Mouse (Mus musculus) cerebellum, adult 9-10 months (tissue): ENCODE results near the gene Napepld.
"Not testable (repeated sequence)": the region's sequence is repeated elsewhere in the genome, so short reads cannot be mapped to it uniquely, and the experiment has no call there.

Experiments used
- DNase-seq: peaks from one replicate; pipeline ENCODE4 v3.0.0; 2022

Napepld gene

DNA sequence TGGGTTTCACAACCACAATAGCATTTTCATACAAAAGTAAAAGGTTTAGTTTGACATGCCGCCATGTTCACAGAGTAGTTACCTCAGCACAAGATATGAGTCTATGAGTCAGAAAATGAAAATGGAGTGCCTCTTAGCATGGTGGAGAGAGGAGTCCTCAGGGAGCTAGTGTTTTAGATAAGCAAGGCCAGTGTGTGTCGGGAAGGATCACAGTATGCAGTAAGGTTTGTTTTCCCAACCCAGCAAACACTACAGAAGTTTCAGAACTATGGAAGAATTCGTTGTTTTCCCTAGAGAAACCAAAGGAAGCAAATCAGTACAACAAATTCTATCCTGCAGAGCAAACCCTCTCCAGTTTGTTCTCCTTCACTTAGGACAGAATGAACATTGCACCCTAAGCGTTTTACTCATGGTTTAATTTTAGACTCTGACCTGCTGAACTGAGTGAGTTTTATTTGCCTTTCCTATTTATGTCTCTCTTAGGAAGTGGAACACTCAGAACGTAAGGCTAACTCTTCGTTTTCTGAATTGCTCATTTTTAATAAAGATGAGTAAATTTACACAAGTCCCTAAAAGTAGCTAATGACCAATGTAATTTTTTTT is 1.8 kb upstream of the Napepld start:
- no peak for DNase-seq

DNA sequence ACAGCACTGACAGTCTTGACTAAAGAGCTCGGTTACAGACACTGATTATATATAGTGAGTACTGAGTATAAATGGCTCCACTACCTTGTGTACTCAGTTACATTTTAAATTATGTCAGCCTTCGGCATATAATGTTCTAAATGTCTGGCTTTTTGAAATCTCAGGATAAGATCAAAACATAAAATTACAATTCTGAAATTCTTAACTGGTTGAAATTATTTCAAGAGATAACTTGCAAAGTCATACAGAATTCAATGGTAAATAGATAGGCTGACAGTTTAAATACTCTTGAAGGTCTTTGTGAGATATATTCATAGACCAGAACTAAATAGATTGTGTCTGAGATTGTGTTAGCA is 791 bp upstream of the Napepld start:
- DNase-seq = no peak

DNA sequence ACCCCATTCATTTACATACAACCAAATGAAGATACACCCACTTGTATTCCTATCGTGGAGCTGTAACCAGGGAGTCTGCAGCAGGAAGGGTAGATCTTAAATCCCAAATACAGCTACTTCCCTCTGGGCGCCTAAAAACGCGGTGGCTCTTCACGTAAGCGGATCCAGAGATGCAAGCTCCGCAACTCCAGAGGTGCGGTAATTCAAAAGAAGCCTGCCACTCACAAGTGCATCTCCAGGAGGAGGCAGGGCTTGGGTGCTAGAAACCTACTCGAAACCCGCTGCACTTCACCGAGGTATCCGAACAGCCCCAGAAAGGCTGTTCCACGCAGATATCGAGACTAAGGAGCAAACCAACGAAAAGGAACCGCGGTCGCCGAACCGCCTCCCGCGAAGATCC is 262 bp downstream of the Napepld start:
- no peak for DNase-seq

DNA sequence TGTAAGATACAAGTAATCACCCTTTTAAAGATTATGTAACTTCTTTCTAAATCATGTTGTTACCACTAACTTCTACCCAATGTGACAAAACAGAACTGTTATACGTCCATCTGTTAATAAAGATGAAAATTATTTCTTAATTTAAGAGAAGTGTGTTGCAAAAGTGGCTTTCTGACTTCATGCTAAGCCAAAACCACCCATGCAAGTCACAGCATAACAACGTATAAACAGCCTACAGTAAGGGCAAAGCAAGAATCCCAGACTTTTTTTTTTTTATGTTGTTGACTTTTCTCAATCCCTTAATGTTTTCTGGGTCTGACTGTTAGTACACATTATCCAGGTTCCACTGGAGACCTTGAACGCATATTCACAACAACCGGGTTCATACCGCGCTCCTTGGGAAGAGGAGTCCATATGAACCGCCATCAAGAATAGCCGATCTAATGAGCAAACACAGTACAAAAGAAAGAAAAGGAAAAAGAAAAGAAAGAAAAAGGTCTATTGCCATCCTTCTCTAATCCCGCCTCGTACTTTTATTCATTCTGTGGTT is 849 bp downstream of the Napepld start:
- peak; percentile 38 for DNase-seq

DNA sequence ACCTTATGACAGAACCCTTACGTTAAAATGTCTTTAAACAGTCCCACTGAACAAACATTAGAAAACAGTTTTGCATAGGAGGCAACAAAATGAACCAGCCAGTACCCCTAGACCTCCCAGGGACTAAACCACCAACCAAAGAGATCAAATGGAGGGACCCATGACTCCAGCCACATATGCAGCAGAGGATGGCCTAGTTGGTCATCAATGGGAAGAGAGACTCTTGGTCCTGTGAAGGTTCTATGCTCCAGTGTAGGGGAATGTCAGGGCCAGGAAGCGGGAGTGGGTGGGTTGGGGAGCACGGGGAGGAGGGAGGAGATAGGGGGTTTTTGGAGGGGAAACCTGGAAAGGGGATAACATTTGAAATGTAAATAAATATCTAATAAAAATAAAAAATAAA is 1.6 kb downstream of the Napepld start:
- DNase-seq = not testable (repeated sequence)

DNA sequence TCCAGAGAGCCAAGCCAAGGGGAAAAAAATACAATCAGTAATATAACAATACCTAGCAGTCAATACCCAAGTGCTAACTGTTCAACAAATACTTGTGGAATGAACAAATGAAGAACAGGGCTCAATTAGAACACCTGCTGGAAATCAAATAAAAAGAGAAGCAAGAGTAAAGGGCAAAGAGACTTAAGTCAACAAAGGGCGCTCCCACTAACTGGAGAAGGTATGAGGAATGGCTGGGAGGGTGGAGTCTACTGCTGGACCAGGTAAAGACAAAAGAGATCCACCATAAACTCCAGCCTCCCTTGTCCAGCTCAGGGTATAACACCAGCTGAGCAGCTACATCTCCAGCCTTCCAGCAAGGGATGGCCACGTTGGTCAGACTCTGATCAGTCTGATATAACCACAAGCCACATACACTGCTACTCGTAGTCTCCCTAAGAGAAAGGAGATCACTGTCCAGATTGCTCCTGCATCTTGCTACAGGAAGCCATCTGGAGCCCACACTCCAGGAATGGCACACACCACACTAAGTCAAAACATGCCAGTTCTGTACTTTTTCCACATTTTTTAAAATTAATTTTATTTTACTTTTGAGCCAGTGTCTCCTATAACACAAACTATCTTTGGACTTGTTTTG is 6.2 kb downstream of the Napepld start:
- no peak for DNase-seq

DNA sequence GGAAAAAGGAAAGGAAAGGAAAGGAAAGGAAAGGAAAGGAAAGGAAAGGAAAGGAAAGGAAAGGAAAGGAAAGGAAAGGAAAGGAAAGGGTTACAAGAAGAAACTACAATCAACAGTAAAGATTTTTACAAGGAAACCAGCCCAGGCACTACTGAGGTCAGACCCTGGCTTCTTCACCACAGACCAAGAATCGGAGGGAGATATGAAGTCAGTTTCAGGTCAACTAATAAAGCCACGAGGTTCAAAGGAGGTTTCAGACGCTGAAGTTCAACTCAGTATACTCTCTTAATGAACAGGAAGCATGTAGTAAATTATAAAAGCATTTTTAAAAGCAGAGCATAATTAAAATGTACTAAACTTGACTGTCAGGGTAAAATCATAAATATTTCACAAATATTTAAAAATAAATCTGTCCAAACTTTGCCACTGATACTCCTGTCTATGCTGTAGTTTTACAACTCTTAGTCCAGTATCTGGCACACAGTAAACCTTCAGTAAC is 7.8 kb downstream of the Napepld start:
- no peak for DNase-seq

DNA sequence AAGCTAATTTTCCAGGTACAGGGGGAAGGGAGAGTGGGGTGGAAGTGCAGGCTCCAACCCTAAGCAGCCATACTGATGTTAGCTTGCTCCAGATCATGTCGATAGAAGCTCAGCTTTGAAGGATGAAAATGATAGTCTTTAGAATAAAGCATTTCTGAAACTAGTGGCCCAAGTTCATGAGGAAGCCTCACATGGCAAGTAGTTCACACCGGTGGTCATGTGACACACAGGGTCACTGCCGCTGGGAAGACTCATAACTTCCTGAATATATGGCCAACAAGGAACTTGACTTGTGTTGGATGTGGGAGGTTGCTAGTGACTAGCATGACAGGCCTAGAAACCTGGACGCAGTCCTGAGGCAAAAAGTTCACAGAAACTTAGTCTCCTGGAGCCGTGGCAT is 9.0 kb downstream of the Napepld start:
- no peak for DNase-seq

DNA sequence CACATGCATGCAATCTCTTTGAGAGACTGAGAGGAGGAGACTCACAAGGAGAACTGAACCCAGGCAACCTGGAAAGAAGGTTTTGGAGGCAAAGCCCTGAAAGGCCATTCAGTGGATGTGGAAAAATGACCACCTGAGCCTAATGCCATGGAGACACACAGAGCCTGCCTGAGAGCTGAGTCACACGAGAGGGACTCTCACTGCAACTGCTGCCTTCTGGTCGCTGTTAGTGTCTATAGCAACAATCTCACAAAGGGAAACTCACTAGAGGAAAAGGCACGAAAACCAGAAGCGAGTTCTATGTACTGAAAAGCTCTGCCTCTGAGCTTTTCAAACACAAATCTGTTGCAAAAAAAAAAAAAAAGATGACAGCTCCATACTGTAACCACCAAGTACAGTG is 14.2 kb downstream of the Napepld start:
- no peak for DNase-seq

DNA sequence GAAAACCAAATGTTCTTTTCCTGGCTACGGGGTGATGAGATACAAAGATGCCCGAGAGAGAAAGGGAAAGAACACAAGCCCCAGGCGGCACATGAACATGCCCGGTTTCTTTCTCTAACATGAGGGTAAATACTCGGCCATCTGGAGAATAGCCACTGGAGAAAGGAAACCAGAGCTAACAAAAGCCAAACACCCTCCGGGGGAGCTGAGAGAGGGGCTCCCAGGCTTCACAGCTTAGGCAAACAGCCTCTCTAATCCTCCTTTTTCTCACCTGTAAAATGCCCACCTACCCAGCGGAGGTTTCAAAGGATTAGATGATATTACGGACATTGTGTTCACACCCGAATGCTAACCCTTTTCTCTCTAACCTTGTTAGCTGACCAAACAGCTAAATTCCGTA is 16.2 kb downstream of the Napepld start:
- DNase-seq = no peak

DNA sequence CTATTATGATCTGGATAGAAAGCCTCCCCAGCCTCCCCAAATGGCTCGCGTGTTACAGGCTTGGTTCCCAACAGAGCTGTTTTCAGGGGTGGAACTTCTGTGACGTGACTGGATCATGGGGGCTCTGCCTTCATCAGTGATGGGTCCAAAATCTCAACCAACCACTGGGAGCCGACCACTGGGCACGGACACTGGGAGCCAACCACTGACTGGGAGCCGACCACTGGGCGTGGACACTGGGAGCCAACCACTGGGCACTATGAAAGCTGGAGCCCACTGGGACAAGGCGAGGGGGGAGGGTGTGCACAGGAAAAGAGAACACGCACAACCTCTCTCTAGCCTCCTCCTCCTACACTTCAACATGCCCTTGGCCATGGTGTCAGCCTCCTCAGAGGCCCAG is 17.4 kb downstream of the Napepld start:
- no peak for DNase-seq

DNA sequence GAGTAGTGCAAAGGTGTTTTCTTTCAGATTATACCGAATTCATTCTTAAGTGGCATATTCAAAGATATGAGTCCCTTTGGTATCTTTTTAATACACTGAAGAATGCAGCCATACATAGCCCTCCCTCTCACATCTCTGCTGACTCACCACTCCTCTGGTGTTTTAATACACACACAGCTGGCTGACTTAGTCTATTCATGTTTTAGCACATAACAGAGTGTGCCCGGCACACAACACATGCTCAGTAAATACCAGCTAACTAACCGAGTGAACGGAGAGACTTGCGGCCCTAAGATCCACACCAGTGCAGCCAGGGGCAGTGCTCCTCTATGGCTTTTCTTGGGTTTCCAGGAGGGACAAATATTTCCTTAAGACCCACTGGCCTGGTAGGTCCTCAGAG is 20.3 kb downstream of the Napepld start:
- no peak for DNase-seq

DNA sequence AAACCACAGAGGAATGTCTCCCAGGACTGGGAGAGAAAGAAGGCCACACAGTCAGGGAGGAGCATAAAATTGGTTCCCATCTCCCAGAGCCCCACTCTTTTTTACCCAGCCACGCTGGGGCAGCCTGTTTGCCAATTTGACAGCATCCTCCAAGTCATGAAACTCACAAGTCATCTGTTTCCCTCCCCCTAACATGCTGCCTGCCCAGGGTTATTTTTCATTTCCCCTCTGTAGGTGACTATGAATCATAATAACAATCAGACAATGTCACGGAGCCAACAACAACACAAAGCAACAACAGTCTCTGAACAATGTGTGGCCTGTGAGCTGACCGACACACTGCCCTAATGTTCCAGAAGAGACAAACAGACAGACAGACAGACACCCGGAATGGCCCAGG is 21.2 kb downstream of the Napepld start:
- DNase-seq = no peak

DNA sequence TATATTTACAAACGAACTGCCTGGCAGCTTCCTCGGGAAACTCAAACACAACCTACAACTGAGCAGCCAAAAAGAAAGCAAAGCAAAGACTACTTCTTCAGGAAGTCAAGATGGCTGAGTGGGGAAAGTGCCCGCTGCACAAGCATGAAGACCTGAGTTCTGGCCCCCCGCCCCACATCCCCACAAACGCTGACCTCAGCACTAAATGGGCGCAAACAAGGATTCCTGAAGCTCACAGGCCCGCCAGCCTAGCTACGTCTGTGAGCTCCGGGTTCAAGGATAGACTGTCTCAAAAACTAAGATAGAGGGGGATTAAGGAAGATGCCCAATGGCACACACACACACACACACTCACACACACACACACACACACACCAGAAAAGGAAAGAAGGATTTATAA is 22.8 kb downstream of the Napepld start:
- DNase-seq = no peak

DNA sequence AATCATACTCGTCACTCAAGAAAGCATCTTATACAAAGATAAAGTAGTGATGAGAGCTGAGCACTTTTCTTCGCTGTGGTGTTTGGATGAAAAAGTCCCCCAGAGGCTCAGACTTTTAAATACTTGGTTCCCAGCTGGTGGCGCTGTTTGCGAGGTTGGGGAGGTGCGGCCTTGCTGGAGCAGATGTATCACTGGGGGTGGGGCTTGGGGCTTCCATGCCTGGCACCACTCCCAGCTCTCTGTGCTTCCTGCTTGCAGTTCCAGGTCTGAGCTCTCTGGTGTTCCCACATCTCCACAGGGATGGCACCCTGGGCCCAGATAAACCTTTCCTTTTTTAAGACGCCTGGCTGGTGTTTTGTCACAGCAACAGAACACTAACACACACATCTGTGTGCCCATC is 23.3 kb downstream of the Napepld start:
- DNase-seq = no peak

DNA sequence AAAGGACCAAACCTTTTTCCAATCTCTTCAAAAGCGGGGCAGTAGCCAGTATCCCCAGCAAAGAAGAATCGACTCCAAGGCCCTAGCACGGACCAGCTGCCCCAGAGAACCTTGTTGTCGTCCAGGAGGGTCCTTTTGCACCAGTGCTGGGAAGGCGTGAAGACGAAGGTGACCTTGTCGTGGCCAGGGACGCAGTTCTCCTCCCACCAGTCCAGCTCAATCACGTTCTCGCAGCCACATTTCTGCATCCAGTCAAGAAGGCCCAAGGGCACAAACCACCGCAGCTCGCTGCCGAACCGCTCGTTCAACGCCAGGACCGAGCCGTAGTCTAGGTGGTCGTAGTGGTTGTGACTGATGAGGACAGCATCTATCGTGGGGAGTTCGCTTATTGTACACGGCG is 25.7 kb downstream of the Napepld start:
- no peak for DNase-seq

DNA sequence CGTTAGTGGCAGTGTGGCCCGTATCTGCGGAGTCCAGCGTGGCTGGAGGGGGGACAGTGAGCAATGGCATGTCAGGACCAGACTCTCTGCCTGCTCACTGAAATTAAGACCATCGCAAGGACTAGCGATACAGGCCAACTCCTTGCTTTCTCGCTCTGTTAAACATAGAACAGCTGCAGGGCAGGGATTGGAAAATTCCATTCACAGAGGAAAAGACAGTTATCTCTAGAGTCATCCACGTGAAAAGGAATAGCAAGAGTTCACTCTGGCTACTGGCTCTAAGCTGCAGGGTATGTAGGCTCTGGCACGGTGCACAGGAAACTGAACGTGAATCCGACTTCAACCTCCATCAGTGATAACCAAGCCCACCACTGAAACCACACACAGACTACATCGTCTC is 26.2 kb downstream of the Napepld start:
- DNase-seq = no peak

DNA sequence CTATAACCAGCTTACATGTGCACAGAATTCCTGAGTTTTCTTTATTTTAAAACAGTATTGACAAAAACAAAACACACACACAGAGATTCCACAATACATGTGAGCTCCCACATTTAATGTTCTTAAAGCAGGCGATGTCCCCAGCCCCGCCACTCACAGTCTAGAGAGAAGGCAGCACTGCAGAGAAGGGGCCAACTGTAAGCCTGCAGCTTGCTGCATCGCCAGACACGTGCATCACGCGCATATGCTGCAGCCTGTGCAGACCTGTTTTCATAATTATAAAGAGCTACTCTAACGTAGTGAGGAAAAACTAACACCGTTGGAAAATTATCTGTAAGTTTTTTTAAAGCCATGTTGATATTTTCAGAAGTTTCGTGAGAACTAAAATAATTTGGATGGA is 27.5 kb downstream of the Napepld start:
- DNase-seq = no peak

DNA sequence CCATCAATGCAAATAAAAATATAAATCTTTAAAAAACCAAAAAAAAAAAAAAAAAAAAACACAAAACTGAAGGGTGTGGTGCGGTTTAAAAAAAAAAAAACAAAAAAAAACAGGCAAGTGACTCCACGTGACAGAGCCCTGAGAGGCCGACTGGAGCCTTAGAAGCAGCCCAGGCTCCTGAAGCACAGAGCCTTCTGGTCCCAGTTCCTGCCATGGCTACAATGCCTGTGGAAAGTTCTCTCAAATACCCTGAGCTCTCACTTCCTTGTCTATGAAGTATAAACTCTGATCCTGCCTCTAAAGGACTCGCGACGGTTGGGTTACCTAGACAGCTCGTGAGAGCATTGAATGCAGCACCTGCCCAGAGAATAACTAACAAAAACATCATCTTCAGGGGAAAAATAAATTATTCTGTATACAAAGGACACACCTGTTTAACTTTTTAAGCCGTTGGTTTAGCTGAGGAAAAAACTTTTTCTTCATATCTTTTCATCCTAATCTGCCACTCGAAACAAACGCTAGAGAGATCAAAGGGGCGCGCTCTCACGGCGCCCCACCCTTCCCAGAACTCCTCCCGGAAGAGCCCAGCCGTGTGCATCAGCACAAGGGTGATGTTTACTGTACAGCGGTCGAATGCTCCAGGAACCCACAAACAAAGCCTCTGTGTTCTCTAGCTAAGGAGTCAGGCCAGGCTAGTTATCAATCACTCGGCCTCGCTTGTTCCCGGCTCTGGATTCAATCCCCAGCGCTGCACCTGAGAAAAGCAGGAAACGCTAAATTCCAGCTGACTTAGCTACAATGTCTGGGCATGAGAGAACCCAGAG is 28.2 kb downstream of the Napepld start:
- DNase-seq = no peak

DNA sequence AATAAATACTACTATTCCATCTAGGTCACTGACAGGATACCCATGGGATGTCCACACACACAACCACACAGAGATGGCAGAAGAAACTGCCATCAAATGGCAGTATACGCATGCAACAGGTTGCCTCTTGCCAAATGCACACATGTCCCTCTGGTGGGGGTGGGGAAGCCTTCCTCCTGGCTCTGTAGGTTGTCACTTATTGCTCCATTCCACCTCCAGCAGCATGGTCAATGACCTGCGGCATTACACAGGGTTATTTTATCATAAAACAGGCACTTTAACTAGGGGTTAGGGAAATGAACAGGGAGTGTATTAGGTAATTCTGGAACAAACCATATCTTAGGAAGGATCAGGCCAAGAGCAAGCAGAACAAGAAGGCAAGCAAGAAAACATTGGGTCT is 31.9 kb downstream of the Napepld start:
- no peak for DNase-seq

DNA sequence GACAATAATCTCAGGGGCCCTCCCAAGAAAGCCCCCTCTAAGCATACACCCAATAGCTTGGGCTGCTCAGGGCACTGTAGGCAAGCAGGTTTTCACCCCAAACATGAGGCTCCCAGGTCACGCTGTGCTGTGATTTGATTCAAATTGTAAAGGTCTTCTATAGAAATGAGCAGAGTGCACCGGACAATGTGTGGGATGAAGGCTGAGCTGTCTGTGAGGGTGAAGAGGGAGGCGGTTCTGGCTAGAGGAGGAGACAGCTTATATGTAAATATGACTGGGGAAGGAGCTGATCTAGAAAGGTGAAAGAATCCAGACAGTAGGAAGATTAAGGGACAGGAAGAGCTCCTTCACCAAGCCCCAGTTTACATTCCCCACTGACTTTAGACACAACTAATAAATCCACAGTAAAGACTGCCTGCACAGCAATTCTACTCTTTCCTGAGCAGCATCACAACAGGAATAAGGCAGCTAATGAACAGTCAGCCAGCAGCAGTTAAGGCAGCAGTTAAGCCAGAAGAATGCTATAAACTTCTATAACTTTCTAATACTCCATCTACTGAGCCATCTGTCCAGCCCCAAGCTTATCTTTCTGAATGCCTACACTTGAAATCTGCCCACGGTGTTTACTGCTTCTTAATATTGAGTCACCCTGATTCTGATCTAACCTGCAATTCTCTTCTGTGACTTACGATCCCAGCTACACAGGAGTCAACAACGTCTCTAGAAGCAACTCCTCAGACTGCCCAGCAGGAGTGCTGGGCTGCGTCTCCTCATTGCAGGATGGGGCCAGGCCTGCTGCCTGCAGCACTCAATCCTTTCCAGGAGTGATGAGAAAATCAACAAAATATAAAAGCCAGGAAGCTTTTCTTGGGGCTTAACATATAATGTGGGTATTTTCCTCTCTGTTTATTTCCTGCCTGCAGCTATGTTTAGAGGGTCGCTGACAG is 33.7 kb downstream of the Napepld start:
- DNase-seq = no peak

DNA sequence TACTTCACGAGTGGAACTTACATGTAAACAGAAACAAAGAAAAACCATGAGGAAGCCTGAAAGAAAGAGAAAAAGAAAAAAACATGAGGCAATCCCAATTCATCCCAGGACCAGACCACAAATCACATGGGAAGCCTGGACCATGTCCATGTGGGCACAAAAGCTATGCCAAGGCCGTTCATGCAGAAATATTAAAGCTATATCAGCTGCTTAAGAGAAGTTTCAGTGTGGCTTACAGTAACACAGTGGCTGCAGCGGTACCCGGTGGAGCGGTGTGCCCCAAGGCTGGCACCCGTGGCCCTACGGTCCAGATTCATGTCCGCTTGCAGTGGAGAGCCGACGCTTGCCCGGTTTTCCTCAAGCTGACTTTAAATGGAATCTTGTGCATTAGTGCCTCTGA is 38.1 kb downstream of the Napepld start:
- no peak for DNase-seq

DNA sequence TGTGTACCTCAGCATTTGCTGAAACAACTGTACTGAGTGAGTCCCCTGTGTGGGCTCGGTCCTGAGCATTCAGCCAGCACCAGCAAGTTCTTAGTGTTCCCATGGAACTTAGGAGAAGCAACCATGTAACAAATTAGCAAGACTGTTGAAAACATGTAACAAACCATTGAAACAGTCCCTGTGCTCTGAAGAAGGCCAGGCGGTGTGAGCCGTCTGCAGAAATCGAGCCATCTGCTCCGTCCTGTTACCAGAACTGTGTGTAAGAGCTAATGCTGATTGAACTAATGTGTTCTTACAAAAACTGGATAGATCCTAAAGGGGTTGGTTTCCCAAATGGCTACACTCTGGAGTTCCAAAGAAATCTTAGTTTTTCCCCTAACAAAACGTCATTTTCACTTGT is 40.3 kb downstream of the Napepld start:
- no peak for DNase-seq
